Mouse (Mus musculus): ENCODE measurements at regions not wholly inside any gene's neighbourhood (a gene's known extent, or its start where the extent isn't known, plus 50 kb on each side); places are given as distances from the start of the nearest gene placed in this dataset.

- no peak for TF ChIP-seq CTCF (IDR thresholded peaks at IDR 0.05; ENCODE audit: low read depth)
- TF ChIP-seq EP300 (IDR thresholded peaks at IDR 0.05; ENCODE audit: low read depth) = no peak
Measured at GRCm38 (mm10) chr8:10924526-10925199, 83.6 kb downstream of the Irs2 start.
